Mouse (Mus musculus) neutrophil, adult 5-6 weeks (primary cell): ENCODE measurements at regions not wholly inside any gene's neighbourhood (a gene's known extent, or its start where the extent isn't known, plus 50 kb on each side); places are given as distances from the start of the nearest gene placed in this dataset.

Source experiments
- ATAC-seq: fragments of 151-379, 151-347 bp; 2 replicates; pipeline ENCODE4 v1.8.0; 2017; ENCODE audit warnings: mild to moderate bottlenecking, moderate TSS enrichment; ENCODE audit not compliant: insufficient number of reproducible peaks, poor library complexity, low FRiP score, severe bottlenecking; ENCODE audit errors: extremely low read depth

GRCm38 (mm10) chr11:32878967-32879366 lies 54.6 kb upstream of the Smim23 start:
- no peak for ATAC-seq
